Mouse (Mus musculus) urinary bladder, postnatal 25 days (tissue): Measurements from ENCODE around the gene Vmn1r42.
"Not testable (repeated sequence)": the region's sequence is repeated elsewhere in the genome, so short reads cannot be mapped to it uniquely, and the experiment has no call there.

Experiments
- DNase-seq: peaks from one replicate; pipeline ENCODE4 v3.0.0; 2022; ENCODE audit warnings: low spot score

The Vmn1r42 gene

DNA sequence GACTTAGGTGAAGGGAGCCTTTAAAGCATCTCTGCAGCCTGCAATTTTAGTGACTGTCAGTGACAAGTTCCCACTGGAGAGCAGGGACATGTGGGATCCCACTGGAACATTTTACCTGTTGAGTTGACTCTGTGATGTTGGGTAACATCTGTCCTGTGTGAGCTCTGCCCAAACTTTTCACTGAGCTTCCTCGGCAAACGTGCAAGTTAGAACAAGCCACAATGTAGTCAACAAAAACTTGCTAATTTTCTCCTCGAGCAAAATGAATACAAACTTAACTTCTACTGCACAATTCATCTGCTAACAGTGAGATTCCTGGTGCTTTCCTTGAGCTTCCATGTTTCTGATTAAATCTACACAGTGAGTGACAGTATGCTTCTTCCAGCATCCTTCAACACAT is at the start of gene Vmn1r42, which contains the start of gene Vmn1r43:
Gene Vmn1r42, minus strand, starts transcription at position 101 of the 400 bp plus-strand sequence.
Gene Vmn1r43, minus strand, starts transcription at position 101 of the 400 bp plus-strand sequence.
- not testable (repeated sequence) for DNase-seq

DNA sequence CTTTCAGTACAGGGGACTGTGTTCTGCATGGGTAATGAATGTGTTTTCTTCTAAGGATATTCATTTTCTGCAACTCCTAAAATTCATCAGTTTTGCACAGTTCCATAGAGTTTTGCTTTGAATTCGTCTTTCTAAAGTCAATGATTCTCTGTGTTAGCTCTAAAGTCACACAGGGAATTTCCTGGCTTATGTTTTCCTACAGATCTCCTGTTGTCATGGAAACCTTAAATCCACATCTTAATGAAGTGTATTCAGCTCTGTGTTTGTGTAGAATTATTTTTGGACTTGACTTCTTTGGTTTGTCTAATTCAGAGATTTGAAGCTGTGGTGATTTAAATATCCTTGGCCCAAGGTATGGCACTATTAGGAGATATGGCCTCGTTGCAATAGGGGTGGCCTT is 7.6 kb upstream of the Vmn1r42 start:
- no peak for DNase-seq

DNA sequence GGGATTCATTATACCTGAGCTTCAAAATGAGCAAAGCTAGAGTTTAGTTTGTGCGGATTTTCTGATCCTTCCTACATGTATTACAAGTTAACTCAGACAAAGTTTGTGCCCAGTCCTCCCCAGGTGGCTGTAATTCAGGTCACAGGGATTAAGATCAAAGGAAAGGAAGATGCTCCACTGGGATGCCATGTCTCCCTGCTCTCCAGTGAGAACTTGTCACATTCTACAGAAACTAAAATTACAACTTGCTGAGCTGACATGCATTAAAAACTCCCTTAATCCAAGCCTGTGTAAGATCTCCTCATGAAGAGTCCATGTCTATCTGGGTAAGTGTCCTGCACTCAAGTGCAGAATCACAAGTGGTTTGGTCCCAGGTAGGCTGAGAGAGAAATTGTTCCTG is 7.1 kb upstream of the Vmn1r42 start, which contains the start of gene Vmn1r44:
Gene Vmn1r44, plus strand, starts transcription at position 301 of the 400 bp plus-strand sequence.
- no peak for DNase-seq

DNA sequence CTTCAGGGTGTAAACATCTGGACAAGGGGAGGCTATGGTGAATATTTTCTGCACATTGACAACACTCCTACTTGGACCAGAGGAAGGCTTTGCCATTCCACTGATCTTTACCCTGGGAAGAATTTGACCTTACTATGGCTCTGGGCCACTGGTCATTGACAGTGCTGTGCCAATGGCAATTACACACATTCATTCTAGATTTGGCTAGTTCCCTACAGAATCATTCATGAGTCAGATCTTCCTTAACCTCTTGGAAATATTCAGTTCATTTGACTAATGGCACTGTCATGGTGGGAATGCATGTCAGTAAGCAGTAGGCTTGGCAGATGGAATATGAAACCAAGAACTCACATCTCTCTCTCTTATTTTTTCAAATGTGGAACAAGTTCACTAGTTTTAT is 4.7 kb upstream of the Vmn1r42 start:
- no peak for DNase-seq

DNA sequence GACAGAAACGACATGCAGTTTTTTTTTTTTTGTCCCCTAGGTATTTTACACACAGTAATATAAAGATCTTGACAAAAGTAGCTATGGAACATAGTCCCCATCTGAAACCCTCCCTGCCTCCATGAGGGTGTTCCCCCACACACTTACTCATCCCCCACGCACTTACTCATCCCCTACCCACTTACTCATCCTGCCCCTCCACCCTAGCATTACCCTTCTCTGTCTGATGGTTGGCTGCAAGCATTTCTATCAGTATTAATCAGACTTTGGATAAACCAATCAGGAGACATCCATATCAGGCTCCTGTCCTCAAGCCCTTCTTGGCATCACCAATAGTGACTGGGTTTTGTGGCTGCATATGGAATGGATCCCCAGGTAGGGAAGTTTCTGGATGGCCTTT is 750 bp upstream of the Vmn1r42 start:
- no peak for DNase-seq

DNA sequence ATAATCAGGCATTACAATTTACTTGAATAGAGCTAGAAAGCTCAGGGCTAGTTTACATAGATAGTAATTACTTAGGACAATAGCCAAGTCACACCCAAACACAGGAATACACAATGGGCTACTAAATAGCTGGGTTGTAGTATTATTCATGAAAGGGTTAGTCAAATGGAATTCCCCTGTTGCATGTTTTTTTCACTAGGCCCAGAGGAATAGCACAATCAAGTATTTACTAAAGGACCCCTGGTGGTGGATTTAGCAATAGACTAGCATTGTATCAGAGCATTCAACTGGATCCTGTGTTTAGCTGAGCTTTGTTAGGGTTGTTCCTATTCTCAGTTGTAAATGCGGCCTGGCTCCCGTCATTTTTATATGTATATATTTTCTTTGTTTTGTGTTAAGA is 8.2 kb downstream of the Vmn1r42 start:
- DNase-seq = no peak

DNA sequence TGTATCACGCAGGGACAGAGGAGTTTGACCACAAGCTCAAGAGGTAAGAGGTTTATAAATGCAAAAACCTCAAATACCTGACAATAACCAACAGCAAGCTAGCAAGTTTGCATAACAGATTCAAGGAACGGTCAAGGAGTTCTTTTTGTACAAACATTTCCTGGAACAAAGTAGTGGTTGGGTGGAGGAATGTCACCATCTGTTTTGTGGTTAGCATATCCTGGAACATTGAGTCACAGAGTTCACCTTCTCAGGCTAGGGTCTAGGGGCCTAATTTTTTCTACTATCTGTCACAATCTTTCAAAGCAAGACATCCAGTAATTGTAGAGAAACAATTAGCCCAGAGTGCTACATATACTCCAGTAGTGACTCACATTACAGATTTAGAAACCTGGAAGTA is 8.9 kb downstream of the Vmn1r42 start:
- DNase-seq = no peak

DNA sequence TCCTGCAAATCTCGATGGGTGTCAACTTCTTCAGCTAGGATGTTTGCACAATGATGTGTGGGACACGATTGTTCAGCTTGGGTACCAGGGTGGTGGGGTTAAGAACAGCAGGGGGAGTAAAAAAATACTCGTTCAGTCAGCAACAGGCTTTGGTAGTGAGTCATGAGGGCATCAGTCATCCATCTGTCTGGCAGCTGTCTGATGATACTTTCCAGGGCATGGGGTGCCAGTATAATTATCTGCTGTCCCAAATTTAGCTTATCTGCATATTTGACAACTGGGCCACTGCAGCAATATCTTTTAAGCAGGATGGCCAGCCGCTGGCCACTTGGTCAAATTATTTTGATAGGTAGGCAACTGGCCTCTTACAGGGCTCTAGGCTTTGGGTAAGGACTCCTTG is 12.4 kb downstream of the Vmn1r42 start:
- no peak for DNase-seq

DNA sequence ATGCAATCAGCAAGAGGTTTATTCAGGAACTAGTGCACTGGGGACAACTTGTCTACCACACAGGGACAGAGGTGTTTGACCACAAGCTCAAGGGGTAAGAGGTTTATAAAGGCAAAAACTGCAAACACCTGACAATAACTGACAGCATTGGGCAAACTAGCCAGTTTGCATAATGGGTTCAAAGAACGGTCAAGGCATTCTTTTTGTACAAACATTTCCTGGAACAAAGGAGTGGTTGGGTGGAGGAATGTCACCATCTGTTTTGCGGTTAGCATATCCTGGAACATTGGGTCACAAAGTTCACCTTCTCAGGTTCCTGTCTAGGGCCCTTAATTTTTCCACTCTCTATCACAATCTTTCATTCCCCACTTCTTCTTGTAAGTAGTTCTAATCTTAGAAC is 16.4 kb downstream of the Vmn1r42 start:
- DNase-seq = no peak

DNA sequence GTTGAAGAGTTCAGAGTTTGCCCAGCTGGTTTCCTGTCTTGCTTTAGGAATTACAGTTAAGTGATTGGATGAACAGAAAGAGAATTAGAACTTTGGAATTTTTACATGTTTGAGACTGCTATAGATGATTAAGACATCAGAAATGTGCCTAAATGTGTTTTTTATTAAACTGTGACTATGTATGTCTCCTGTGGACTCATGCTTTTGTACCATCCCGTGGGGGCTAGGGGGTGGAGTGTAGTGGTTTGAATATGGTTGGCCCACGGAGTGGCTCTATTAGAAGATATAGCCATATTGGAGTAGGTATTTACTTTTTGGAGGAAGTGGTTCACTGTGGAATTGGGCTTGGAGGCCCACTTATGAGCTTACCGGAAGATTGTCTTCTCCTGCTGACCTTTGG is 18.7 kb downstream of the Vmn1r42 start:
- DNase-seq = no peak
